Mouse (Mus musculus) spleen, adult 2 months (tissue): ENCODE measurements around the gene Tmem45a2. TPM values are rescaled to one million over a fixed set of nuclear protein-coding genes. Genes with fewer than 3 reads are reported as not detected.
"Not testable (repeated sequence)": the region's sequence is repeated elsewhere in the genome, so short reads cannot be mapped to it uniquely, and the experiment has no call there.

Experiments used
- DNase-seq, 2 experiments: peaks; one replicate each; pipeline versions ENCODE4 v3.0.0 to v3.0.0-alpha.2; 2012 to 2021; ENCODE audit warnings: low spot score in 2 of 2, low read depth in 1 of 2
- H3K27ac ChIP-seq: fragments of 200-500 bp; 2 replicates; pipeline ENCODE4 v1.5.1; 2012; ENCODE audit warnings: low read length, inconsistent platforms; ENCODE audit not compliant: insufficient read depth
- H3K27me3 ChIP-seq: fragments of 200-500 bp; 2 replicates; pipeline ENCODE4 v1.6.1; 2012; ENCODE audit warnings: mild to moderate bottlenecking, moderate library complexity, low read length, inconsistent platforms; ENCODE audit not compliant: control insufficient read depth, insufficient read depth
- H3K36me3 ChIP-seq: fragments of 200-500 bp; 2 replicates; pipeline ENCODE4 v1.6.1; 2012; ENCODE audit warnings: mild to moderate bottlenecking, low read length, inconsistent platforms; ENCODE audit not compliant: control insufficient read depth, insufficient read depth
- H3K4me1 ChIP-seq: fragments of 200-500 bp; 2 replicates; pipeline ENCODE4 v1.6.1; 2011; ENCODE audit warnings: inconsistent platforms; ENCODE audit not compliant: control insufficient read depth, insufficient read depth, insufficient read length
- H3K4me3 ChIP-seq: fragments of 200-500 bp; 2 replicates; pipeline ENCODE4 v1.5.1; 2011; ENCODE audit warnings: mild to moderate bottlenecking, inconsistent platforms; ENCODE audit not compliant: insufficient read depth, insufficient read length; ENCODE audit errors: extremely low read depth
- CTCF ChIP-seq: fragments of 200-500 bp; IDR thresholded peaks from 2 replicates; pipeline ENCODE4 v1.5.1; 2011; ENCODE audit warnings: mild to moderate bottlenecking, inconsistent platforms; ENCODE audit not compliant: insufficient read depth, insufficient read length, insufficient replicate concordance; ENCODE audit errors: extremely low read depth
- POLR2A ChIP-seq: fragments of 200-500 bp; IDR thresholded peaks from 2 replicates; pipeline ENCODE4 v1.6.1; 2011; ENCODE audit warnings: low read depth, low read length, inconsistent platforms
- WGBS: fragments of 180-500 bp; shearing (Covaris S2); methylation state at CpG from one replicate; pipeline ENCODE4 v1.1.7; 2018; 5-methylcytosine and 5-hydroxymethylcytosine counted together
- polyA plus RNA-seq: library from polyadenylated mRNA; depleted of rRNA; stranded (reverse); fragments of >200 nt; gene quantifications from 2 replicates; pipeline ENCODE4 v1.2.3, GENCODE M21; 2012; rRNA removed

The Tmem45a2 gene
- polyA plus RNA-seq, 1 experiment, result not detected

- H3K27me3 ChIP-seq, result no peaks in the 10 kb centered on the region
- no peak for DNase-seq
- no peak overlapping the region for H3K4me3 ChIP-seq
- 80% methylated on average over 3 of the region's 3 CpGs for WGBS
- H3K4me1 ChIP-seq, result no peaks in the 10 kb centered on the region
- H3K27ac ChIP-seq, result no peak overlapping the region
- no peak for TF ChIP-seq POLR2A
- TF ChIP-seq CTCF, result no peak
- no peaks in the 10 kb centered on the region for H3K36me3 ChIP-seq
Observed at GRCm38 (mm10) chr16:57049974-57050373, 21.2 kb downstream of the Tmem45a2 start.

- TF ChIP-seq CTCF, result no peak
- no peak for TF ChIP-seq POLR2A
- DNase-seq, result no peak
- Histone ChIP-seq H3K27ac (no peak overlapping the region), H3K36me3 (no peaks in the 10 kb centered on the region), H3K27me3 (no peaks in the 10 kb centered on the region), H3K4me3 (no peak overlapping the region), H3K4me1 (no peaks in the 10 kb centered on the region)
- WGBS, result 71% methylated on average over 5 of the region's 5 CpGs
Observed at GRCm38 (mm10) chr16:57038600-57038999, 32.6 kb downstream of the Tmem45a2 start.

GRCm38 (mm10) chr16:57030150-57030885 is 40.9 kb downstream of the Tmem45a2 start:
- no peak for DNase-seq
- TF ChIP-seq POLR2A (no peak), CTCF (no peak)
- 67% methylated on average over 7 of the region's 7 CpGs for WGBS
- Histone ChIP-seq H3K27me3 (no peaks in the 10 kb centered on the region), H3K4me1 (no peaks in the 10 kb centered on the region), H3K4me3 (no peak overlapping the region), H3K36me3 (no peaks in the 10 kb centered on the region), H3K27ac (no peak overlapping the region)

DNA sequence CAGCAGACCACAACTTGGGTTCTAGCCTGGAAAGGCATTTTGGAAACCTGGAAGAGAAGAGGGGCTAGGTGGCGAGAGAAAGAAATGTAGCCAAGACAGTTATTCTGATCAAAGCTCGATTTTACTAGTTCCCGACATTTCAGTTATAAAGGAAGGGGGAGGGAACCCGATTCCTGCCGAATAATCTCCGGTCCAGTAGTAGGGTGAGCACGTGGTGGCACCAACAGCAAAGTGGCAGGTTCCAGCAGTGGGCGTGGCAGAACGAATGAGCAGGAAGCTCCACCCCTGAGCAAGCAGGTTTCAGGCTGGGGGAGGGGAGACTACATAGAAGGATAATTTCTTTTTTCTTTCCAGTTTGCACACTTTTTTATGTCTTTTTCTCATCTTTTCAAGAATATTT is 72.9 kb downstream of the Tmem45a2 start:
- not testable (repeated sequence) for DNase-seq, H3K27ac ChIP-seq, H3K4me1 ChIP-seq, H3K4me3 ChIP-seq, H3K27me3 ChIP-seq, H3K36me3 ChIP-seq
- 82% methylated on average over 9 of the region's 9 CpGs for WGBS

Other genes with a start within 250 kb of the Tmem45a2 start
- 0.16 and 0.26 TPM in 2 replicates for gene Tmem45a, start 185.2 kb downstream of the Tmem45a2 start, polyA plus RNA-seq
- gene Lnp1, start 143.3 kb downstream of the Tmem45a2 start, polyA plus RNA-seq, result not detected in 2 replicates
- gene Tomm70a, start 50.3 kb upstream of the Tmem45a2 start, polyA plus RNA-seq, result 5.6 and 8.7 TPM in 2 replicates
- gene Nit2, start 96.0 kb upstream of the Tmem45a2 start, polyA plus RNA-seq, result 7.1 and 9.1 TPM in 2 replicates
- gene Tbc1d23, start 160.1 kb upstream of the Tmem45a2 start, polyA plus RNA-seq, result 7.0 and 8.2 TPM in 2 replicates
- gene Tmem30c, start 221.5 kb upstream of the Tmem45a2 start, polyA plus RNA-seq, result not detected in 2 replicates